Mouse (Mus musculus): Measurements from ENCODE around the gene Rragd.

- TF ChIP-seq CTCF (IDR thresholded peaks at IDR 0.05; ENCODE audit: extremely low read depth, insufficient read length, insufficient replicate concordance, low read depth, low read length) (no peak), POLR2A (IDR thresholded peaks at IDR 0.05; ENCODE audit: low read depth, low read length) (no peak)
Measured at GRCm38 (mm10) chr4:32952681-32953080, 30.2 kb upstream of the Rragd start.
